Mouse (Mus musculus) brain, embryonic 14.5 days (tissue): ENCODE measurements around the gene Elmod3. TPM values are rescaled to one million over a fixed set of nuclear protein-coding genes. Genes with fewer than 3 reads are reported as not detected.

Experiments
- DNase-seq: peaks from one replicate; pipeline ENCODE4 v3.0.0-alpha.2; 2011; ENCODE audit warnings: low read depth
- CTCF ChIP-seq: fragments of 200-500 bp; IDR thresholded peaks from 2 replicates; pipeline ENCODE4 v1.5.1; 2012; ENCODE audit warnings: inconsistent platforms, mild to moderate bottlenecking, moderate library complexity, borderline replicate concordance; ENCODE audit not compliant: insufficient read depth, insufficient read length; ENCODE audit errors: extremely low read depth
- POLR2A ChIP-seq: fragments of 200-500 bp; IDR thresholded peaks from 2 replicates; pipeline ENCODE4 v1.6.1; 2012; ENCODE audit warnings: mild to moderate bottlenecking, inconsistent platforms, borderline replicate concordance; ENCODE audit not compliant: poor library complexity, insufficient read depth, insufficient read length, severe bottlenecking; ENCODE audit errors: extremely low read depth
- polyA plus RNA-seq: library from polyadenylated mRNA; depleted of rRNA; stranded (reverse); fragments of >200 nt; gene quantifications from 2 replicates; pipeline ENCODE4 v1.2.3, GENCODE M21; 2012

Elmod3 gene
- polyA plus RNA-seq, 1 experiment = 16.1 TPM

- no peak for DNase-seq
- no peak for TF ChIP-seq CTCF
Observed at GRCm38 (mm10) chr6:72583211-72583839, 14.9 kb downstream of the Elmod3 start.

DNA sequence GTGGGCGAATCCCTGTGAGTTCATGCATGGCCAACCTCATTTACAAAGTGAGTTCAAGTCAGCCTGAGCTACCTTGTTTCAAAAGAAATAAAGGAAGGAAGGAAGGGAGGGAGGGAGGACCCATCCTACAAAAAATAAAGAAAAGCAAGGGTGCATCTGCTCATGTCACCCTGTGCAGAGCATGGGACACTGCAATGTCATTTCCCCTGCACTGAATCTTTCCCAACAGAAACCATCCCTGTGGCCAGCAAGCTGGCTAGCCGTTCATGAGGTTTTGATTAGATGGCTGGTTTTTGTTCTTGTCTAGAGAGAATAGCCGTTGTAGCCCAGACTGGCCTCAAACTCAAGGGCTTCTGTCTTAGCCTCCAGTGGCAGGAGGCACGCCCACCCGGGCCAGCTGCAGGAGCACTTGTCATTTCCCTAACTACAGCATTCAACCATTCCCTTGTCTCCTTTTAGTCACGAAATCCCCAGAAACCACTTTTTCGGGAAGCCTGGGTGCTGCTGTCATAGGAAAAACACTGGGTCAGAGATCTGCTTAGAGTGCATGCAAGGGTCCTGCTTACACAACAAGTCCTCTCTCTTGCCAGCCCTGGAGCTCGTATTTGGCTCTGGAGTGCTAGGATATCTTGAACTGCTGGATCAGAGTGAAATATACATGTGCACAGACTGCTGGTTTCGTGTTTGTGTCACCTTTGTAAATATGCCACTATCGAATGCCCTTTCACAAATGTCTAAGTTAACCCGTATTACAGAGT is 16.4 kb downstream of the Elmod3 start:
- peak; percentile 13 for DNase-seq
- TF ChIP-seq CTCF = no peak
- no peak for TF ChIP-seq POLR2A

GRCm38 (mm10) chr6:72576041-72576440 is 22.2 kb downstream of the Elmod3 start:
- TF ChIP-seq POLR2A (no peak), CTCF (no peak)
- no peak for DNase-seq

- DNase-seq = no peak
- no peak for TF ChIP-seq CTCF
Observed at GRCm38 (mm10) chr6:72571826-72572225, 26.4 kb downstream of the Elmod3 start.

- no peak for DNase-seq
- TF ChIP-seq CTCF (no peak), POLR2A (no peak)
Observed at GRCm38 (mm10) chr6:72570644-72571397, 27.4 kb downstream of the Elmod3 start.

DNA sequence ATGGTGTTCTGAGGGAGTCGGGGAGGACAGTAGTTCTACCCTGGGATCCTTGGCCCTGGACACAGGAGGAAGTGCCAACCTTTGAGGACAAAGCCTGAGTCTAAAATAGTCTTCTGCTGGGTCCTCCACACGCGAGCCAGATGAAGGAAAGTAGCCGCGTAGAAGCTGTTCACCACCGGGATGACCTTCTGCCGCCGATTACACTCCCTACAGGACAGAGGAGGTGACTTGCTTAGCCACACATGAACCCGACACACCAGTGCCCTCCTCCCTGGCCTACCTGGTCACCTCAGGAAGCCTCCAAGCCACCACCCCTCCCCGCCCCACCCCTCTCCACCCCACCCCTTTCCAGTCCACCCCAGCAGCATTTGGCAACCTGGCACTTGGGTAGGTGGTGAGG is 29.5 kb downstream of the Elmod3 start:
- no peak for TF ChIP-seq POLR2A
- no peak for TF ChIP-seq CTCF
- DNase-seq = no peak

GRCm38 (mm10) chr6:72567508-72567907 is 30.7 kb downstream of the Elmod3 start:
- DNase-seq = no peak
- no peak for TF ChIP-seq POLR2A
- TF ChIP-seq CTCF = no peak

GRCm38 (mm10) chr6:72566044-72566443 is 32.2 kb downstream of the Elmod3 start:
- TF ChIP-seq POLR2A = no peak
- TF ChIP-seq CTCF = peak; percentile 89
- peak; percentile 93 for DNase-seq

DNA sequence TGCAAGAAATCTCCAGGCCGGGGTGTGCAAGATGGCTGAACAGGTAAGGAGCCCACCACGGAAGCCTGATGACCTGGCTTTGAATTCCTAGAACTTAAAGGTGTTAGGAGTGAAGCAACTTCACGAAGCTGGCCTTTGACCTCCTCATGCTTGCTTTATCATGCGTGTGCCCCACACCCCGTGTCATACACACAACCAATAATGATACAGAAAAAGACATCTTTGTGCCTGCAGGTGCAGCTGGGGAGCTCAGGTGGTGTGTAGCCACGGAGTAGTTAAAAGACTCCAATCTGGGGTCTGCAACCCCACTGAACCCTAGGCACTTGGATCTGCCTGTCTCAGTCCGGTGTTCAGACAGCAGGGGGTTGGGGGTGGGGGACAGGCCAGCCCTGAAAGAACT is 32.7 kb downstream of the Elmod3 start:
- DNase-seq = no peak
- TF ChIP-seq CTCF = no peak
- no peak for TF ChIP-seq POLR2A

DNA sequence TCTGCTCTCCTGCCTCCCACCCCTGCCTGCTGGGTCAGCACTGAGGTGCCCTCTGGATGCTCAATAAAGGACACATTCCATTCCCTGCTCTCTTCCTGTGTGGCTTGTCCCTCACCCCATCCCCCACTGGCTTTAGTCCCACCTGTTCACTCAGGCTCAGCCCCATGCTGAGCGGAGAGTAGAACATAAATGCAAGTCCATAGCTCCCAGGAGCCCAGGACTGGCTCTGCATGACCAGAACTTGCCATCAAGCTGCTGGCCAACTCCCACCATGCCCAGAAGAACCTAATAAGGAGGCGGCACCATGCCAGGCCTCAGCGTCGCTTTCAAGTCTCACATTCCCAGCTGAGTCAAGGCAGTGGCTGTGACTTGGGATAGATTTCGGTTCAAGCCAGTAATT is 35.3 kb downstream of the Elmod3 start:
- DNase-seq = no peak
- TF ChIP-seq CTCF (no peak), POLR2A (no peak)

DNA sequence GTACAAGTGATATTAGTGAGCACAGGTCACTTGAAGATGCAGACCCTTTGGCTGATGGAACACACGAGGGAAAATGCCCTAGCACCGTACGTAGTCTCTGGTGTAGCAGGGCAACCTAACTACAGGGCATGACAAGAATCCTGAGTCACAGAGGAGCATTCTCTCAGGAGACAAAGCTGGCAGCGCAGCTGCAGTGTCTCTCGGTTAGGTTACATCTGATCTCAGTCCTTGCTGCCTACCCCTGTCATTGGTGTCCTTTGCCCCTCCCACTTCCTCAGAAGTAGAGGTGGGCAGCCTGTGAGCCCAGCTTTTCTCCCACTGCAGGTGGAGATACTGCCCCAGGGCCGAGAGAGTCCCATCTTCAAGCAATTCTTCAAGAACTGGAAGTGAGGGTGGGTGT is 35.7 kb downstream of the Elmod3 start:
- no peak for DNase-seq
- TF ChIP-seq CTCF (no peak), POLR2A (no peak)
